Mouse (Mus musculus) kidney, embryonic 15.5 days (tissue): ENCODE data around the gene Fdx1l. TPM values are rescaled to one million over a fixed set of nuclear protein-coding genes. Genes with fewer than 3 reads are reported as not detected.

Experiments
- ATAC-seq: fragments of 200-750 bp; cut with Nextera tagmentation; replicated peaks from 2 replicates; pipeline ENCODE4 v1.8.0; 2017; ENCODE audit warnings: moderate TSS enrichment; ENCODE audit not compliant: low FRiP score
- H3K27ac ChIP-seq: fragments of 300-500 bp; sonication (generic); 2 replicates; pipeline ENCODE4 v1.5.1; 2015; ENCODE audit warnings: mild to moderate bottlenecking, inconsistent platforms
- H3K27me3 ChIP-seq: fragments of 300-500 bp; sonication (generic); 2 replicates; pipeline ENCODE4 v1.6.1; 2015; ENCODE audit warnings: inconsistent platforms
- H3K36me3 ChIP-seq: fragments of 300-500 bp; sonication (generic); 2 replicates; pipeline ENCODE4 v1.6.1; 2015; ENCODE audit warnings: inconsistent platforms
- H3K4me1 ChIP-seq: fragments of 300-500 bp; sonication (generic); 2 replicates; pipeline ENCODE4 v1.6.1; 2015; ENCODE audit warnings: inconsistent platforms
- H3K4me2 ChIP-seq: fragments of 300-500 bp; sonication (generic); 2 replicates; pipeline ENCODE4 v1.6.1; 2015; ENCODE audit warnings: moderate library complexity, mild to moderate bottlenecking, inconsistent platforms
- H3K4me3 ChIP-seq: fragments of 300-500 bp; sonication (generic); replicated peaks from 2 replicates; pipeline ENCODE4 v1.5.1; 2015; ENCODE audit warnings: mild to moderate bottlenecking, inconsistent platforms
- H3K9ac ChIP-seq: fragments of 300-500 bp; sonication (generic); 2 replicates; pipeline ENCODE4 v1.6.1; 2015; ENCODE audit warnings: mild to moderate bottlenecking, inconsistent platforms
- H3K9me3 ChIP-seq: fragments of 300-500 bp; sonication (generic); replicated peaks from 2 replicates; pipeline ENCODE4 v1.6.1; 2016; ENCODE audit warnings: inconsistent platforms
- WGBS: fragments of 180-500 bp; shearing (Covaris S2); methylation state at CpG from one replicate; pipeline ENCODE4 v1.1.7; 2015; ENCODE audit warnings: mixed read lengths; 5-methylcytosine and 5-hydroxymethylcytosine counted together
- microRNA counts: library from miRNA; unstranded; fragments of <30 nt; microRNA quantifications from one replicate; lab custom pipeline; 2016
- microRNA-seq: library from miRNA; unstranded; fragments of <30 nt; microRNA quantifications from one replicate; pipeline ENCODE4, GENCODE M21; 2016
- polyA plus RNA-seq: library from polyadenylated mRNA; unstranded; fragments of >200 nt; fragmentation: Nextera tagmentation; extraction: Ambion mirVana; gene quantifications from 2 replicates; pipeline ENCODE4 v1.2.1, GENCODE M21; 2015

Gene Fdx1l
- polyA plus RNA-seq, 1 experiment from 2014 or later, result 61.0 TPM

GRCm38 (mm10) chr9:21022288-21022687 lies 51.1 kb downstream of the Fdx1l start:
- WGBS, result 58% methylated on average over 6 of the region's 6 CpGs
- Histone ChIP-seq H3K9ac (no peak overlapping the region), H3K27ac (no peak overlapping the region)

GRCm38 (mm10) chr9:21021363-21021762 lies 52.1 kb downstream of the Fdx1l start:
- no peak overlapping the region for H3K27ac ChIP-seq

More at GRCm38 (mm10) chr9:21022288-21022687, 51.1 kb downstream of the Fdx1l start:
- peaks cover under 1% of the 10 kb centered on the region; the same call in 1 of the 2 replicates for H3K4me1 ChIP-seq
- H3K9me3 ChIP-seq, result no peaks in the 10 kb centered on the region
- no peak overlapping the region for H3K4me2 ChIP-seq
- ATAC-seq, result no peak
- H3K27me3 ChIP-seq, result peaks cover 20% of the 10 kb centered on the region
- H3K36me3 ChIP-seq, result no peaks in the 10 kb centered on the region
- no peak overlapping the region for H3K4me3 ChIP-seq

GRCm38 (mm10) chr9:21018600-21018999 lies 54.8 kb downstream of the Fdx1l start:
- peaks cover 40% of the 10 kb centered on the region for H3K27me3 ChIP-seq
- 72% methylated on average over 2 of the region's 2 CpGs for WGBS
- ATAC-seq, result no peak
- H3K9ac ChIP-seq, result no peak overlapping the region
- no peak overlapping the region for H3K27ac ChIP-seq
- peaks cover 28% of the 10 kb centered on the region for H3K4me1 ChIP-seq
- no peak overlapping the region for H3K4me2 ChIP-seq
- no peak overlapping the region for H3K4me3 ChIP-seq
- no peaks in the 10 kb centered on the region for H3K9me3 ChIP-seq
- H3K36me3 ChIP-seq, result no peaks in the 10 kb centered on the region

More at GRCm38 (mm10) chr9:21021363-21021762, 52.1 kb downstream of the Fdx1l start:
- Histone ChIP-seq H3K4me1 (peaks cover 10% of the 10 kb centered on the region), H3K9ac (no peak overlapping the region), H3K36me3 (no peaks in the 10 kb centered on the region), H3K9me3 (no peaks in the 10 kb centered on the region), H3K27me3 (peaks cover 23% of the 10 kb centered on the region), H3K4me2 (no peak overlapping the region), H3K4me3 (no peak overlapping the region)
- no peak for ATAC-seq
- 73% methylated on average over 3 of the region's 3 CpGs for WGBS

MicroRNAs encoded within 50 kb of the gene (microRNA counts, 519-probe panel; counts per million panel counts)
- microRNA mmu-miR-1900 (lab: Ali Mortazavi, UCI), result 2,670 counts per million, percentile 60 among the panel's probes with 10 or more counts

Small RNAs within 50 kb of the gene (microRNA-seq; reads per million reads assigned to microRNA genes)
- gene Mir1900 (not detected), gene Mir7082 (0.89 reads per million)

Other genes starting within 250 kb of the Fdx1l start
- 15.2 and 16.1 TPM in 2 replicates for gene A230050P20Rik, start 205.0 kb downstream of the Fdx1l start, polyA plus RNA-seq
- 2.5 and 2.8 TPM in 2 replicates for gene Angptl6, start 193.9 kb downstream of the Fdx1l start, polyA plus RNA-seq
- gene Ppan, start 185.4 kb downstream of the Fdx1l start, polyA plus RNA-seq, result 84.2 and 93.7 TPM in 2 replicates
- 319 and 321 TPM in 2 replicates for gene Eif3g, start 175.0 kb downstream of the Fdx1l start, polyA plus RNA-seq
- 96.9 and 108 TPM in 2 replicates for gene Dnmt1, start 113.7 kb downstream of the Fdx1l start, polyA plus RNA-seq
- 29.8 and 32.7 TPM in 2 replicates for gene S1pr2, start 96.8 kb downstream of the Fdx1l start, polyA plus RNA-seq
- 140 and 143 TPM in 2 replicates for gene Mrpl4, start 70.9 kb downstream of the Fdx1l start, polyA plus RNA-seq
- 10.8 and 13.7 TPM in 2 replicates for gene Icam1, start 57.6 kb downstream of the Fdx1l start, polyA plus RNA-seq
- gene Icam4, start 44.2 kb downstream of the Fdx1l start, polyA plus RNA-seq, result 2.0 and 2.7 TPM in 2 replicates
- 0.18 and 0.38 TPM in 2 replicates for gene Icam5, start 41.5 kb downstream of the Fdx1l start, polyA plus RNA-seq
- 1.6 and 1.8 TPM in 2 replicates for gene Zglp1, start 6.5 kb downstream of the Fdx1l start, polyA plus RNA-seq
- gene Gm49373, start 518 bp downstream of the Fdx1l start, polyA plus RNA-seq, result 0.45 and 0.86 TPM in 2 replicates
- gene Gm38431, start 18.4 kb upstream of the Fdx1l start, polyA plus RNA-seq, result 2.2 and 3.0 TPM in 2 replicates
- 67.9 and 76.3 TPM in 2 replicates for gene Raver1, start 18.4 kb upstream of the Fdx1l start, polyA plus RNA-seq
- 12.7 and 15.5 TPM in 2 replicates for gene Tyk2, start 57.6 kb upstream of the Fdx1l start, polyA plus RNA-seq
- gene Cdc37, start 76.4 kb upstream of the Fdx1l start, polyA plus RNA-seq, result 332 and 351 TPM in 2 replicates
- gene Pde4a, start 92.1 kb upstream of the Fdx1l start, polyA plus RNA-seq, result 12.6 and 12.7 TPM in 2 replicates
- gene Keap1, start 165.7 kb upstream of the Fdx1l start, polyA plus RNA-seq, result 55.1 and 64.2 TPM in 2 replicates
- gene S1pr5, start 174.8 kb upstream of the Fdx1l start, polyA plus RNA-seq, result 0.19 TPM in 1 of 2 replicates, not detected in the other
- 42.7 and 49.5 TPM in 2 replicates for gene Atg4d, start 191.7 kb upstream of the Fdx1l start, polyA plus RNA-seq
- 13.8 and 19.8 TPM in 2 replicates for gene Kri1, start 214.4 kb upstream of the Fdx1l start, polyA plus RNA-seq
- gene Cdkn2d, start 217.8 kb upstream of the Fdx1l start, polyA plus RNA-seq, result 51.2 and 51.5 TPM in 2 replicates
- gene Ap1m2, start 238.7 kb upstream of the Fdx1l start, polyA plus RNA-seq, result 35.9 and 37.1 TPM in 2 replicates
- 85.4 and 97.1 TPM in 2 replicates for gene Slc44a2, start 247.1 kb upstream of the Fdx1l start, polyA plus RNA-seq